Mouse (Mus musculus): ENCODE measurements around the gene Lpar5.

The Lpar5 gene

DNA sequence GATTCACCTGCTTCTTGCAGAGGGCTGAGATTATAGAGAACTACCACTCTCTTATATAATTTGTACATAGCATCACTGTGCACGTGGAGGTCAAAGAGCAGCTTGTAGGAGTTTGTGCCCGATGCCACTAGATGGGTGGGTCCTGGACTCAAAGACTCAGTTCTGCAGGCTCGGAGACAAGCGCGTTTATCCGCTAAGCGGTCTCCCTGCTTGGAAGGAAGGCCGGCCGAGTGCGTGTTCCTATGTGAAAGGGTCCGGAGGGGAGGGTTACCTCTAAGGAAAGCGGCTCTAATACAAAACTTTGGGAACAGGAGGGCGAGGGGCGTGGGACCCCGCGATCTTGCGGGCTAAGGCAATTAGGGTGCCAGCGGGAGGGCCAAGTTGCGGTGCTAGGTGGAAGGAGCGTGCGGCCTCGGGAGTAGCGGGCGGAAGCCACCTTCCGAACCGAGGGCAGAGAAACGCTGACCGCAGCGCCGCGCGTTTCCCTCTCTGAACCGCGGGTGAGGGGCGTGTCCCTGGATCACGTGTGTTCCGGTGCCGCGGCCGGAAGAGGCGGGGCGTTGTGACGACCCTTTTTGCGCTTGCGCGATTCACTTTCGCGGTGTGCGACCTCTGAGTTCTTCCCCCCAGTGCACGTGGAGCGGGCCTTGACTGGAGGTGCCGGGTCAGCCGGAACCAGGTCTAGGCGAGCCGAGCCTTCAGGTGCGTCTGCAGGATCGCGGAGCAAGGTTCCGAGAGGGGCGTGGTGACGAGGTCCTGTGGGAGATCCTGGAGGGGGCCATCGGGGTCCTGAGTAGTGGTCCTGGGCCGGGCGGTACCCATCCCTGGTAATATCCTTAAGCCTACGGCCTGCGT lies 63.8 kb downstream of the Lpar5 start, which contains the start of gene Nop2:
TSS of gene Nop2 (plus strand) at position 608 of the 855 bp plus-strand sequence.
- DNase-seq: peak; percentile 87
